Mouse (Mus musculus) forebrain, embryonic 15.5 days (tissue): Measurements from ENCODE around the gene Tecta. TPM values are rescaled to one million over a fixed set of nuclear protein-coding genes. Genes with fewer than 3 reads are reported as not detected.

ENCODE experiments used
- ATAC-seq: fragments of 200-750 bp; cut with Nextera tagmentation; replicated peaks from 2 replicates; pipeline ENCODE4 v1.8.0; 2017; ENCODE audit warnings: mild to moderate bottlenecking, moderate TSS enrichment, moderate library complexity
- H3K27ac ChIP-seq: fragments of 300-500 bp; sonication (generic); replicated peaks from 2 replicates; pipeline ENCODE4 v1.5.1; 2015; ENCODE audit warnings: mild to moderate bottlenecking, inconsistent platforms
- H3K27me3 ChIP-seq: fragments of 300-500 bp; sonication (generic); 2 replicates; pipeline ENCODE4 v1.6.1; 2015; ENCODE audit warnings: inconsistent platforms
- H3K36me3 ChIP-seq: fragments of 300-500 bp; sonication (generic); 2 replicates; pipeline ENCODE4 v1.6.1; 2015; ENCODE audit warnings: mild to moderate bottlenecking, inconsistent platforms
- H3K4me1 ChIP-seq: fragments of 300-500 bp; sonication (generic); 2 replicates; pipeline ENCODE4 v1.6.1; 2015; ENCODE audit warnings: inconsistent platforms
- H3K4me2 ChIP-seq: fragments of 300-500 bp; sonication (generic); replicated peaks from 2 replicates; pipeline ENCODE4 v1.6.1; 2015; ENCODE audit warnings: mild to moderate bottlenecking, inconsistent platforms
- H3K4me3 ChIP-seq: fragments of 300-500 bp; sonication (generic); 2 replicates; pipeline ENCODE4 v1.5.1; 2015; ENCODE audit warnings: mild to moderate bottlenecking, inconsistent platforms
- H3K9ac ChIP-seq: fragments of 300-500 bp; sonication (generic); replicated peaks from 2 replicates; pipeline ENCODE4 v1.6.1; 2015; ENCODE audit warnings: mild to moderate bottlenecking, inconsistent platforms
- H3K9me3 ChIP-seq: fragments of 300-500 bp; sonication (generic); 2 replicates; pipeline ENCODE4 v1.6.1; 2016; ENCODE audit warnings: inconsistent platforms
- WGBS: fragments of 180-500 bp; shearing (Covaris S2); methylation state at CpG from one replicate; pipeline ENCODE4 v1.1.7; 2015; ENCODE audit warnings: mixed read lengths; 5-methylcytosine and 5-hydroxymethylcytosine counted together
- polyA plus RNA-seq: library from polyadenylated mRNA; unstranded; fragments of >200 nt; fragmentation: Nextera tagmentation; extraction: Ambion mirVana; gene quantifications from 2 replicates; pipeline ENCODE4 v1.2.1, GENCODE M21; 2015

The Tecta gene
- polyA plus RNA-seq = 0.36 and 0.41 TPM in 2 replicates

- H3K27ac ChIP-seq = no peak within 1 kb of the TSS
- peaks cover 18% of the 10 kb centered on the region for H3K4me1 ChIP-seq
- H3K9me3 ChIP-seq = no peaks in the 10 kb centered on the region
- no peaks in the 10 kb centered on the region for H3K36me3 ChIP-seq
- no peak for ATAC-seq
- H3K9ac ChIP-seq = no peak within 1 kb of the TSS
- 47% methylated on average over 6 of the region's 6 CpGs for WGBS
- H3K4me3 ChIP-seq = no peak within 1 kb of the TSS
- H3K27me3 ChIP-seq = no peaks in the 10 kb centered on the region
- H3K4me2 ChIP-seq = no peak within 1 kb of the TSS
Observed at GRCm38 (mm10) chr9:42399829-42400228, at the start of gene Tecta. Tecta (minus strand) TSS chr9:42399929.

- ATAC-seq = no peak
- Histone ChIP-seq H3K36me3 (peaks cover 44% of the 10 kb centered on the region), H3K27me3 (no peaks in the 10 kb centered on the region), H3K4me3 (no peak overlapping the region), H3K27ac (no peak overlapping the region), H3K4me1 (no peaks in the 10 kb centered on the region), H3K9me3 (no peaks in the 10 kb centered on the region), H3K9ac (no peak overlapping the region), H3K4me2 (no peak overlapping the region)
- 88% methylated on average over 6 of the region's 6 CpGs for WGBS
Observed at GRCm38 (mm10) chr9:42449043-42449442, 49.3 kb upstream of the Tecta start.

- H3K9me3 ChIP-seq = no peaks in the 10 kb centered on the region
- H3K4me3 ChIP-seq = no peak overlapping the region
- no peak overlapping the region for H3K4me2 ChIP-seq
- H3K9ac ChIP-seq = no peak overlapping the region
- H3K27ac ChIP-seq = no peak overlapping the region
- ATAC-seq = no peak
- WGBS = 92% methylated on average over 8 of the region's 8 CpGs
- H3K27me3 ChIP-seq = no peaks in the 10 kb centered on the region
- peaks cover 3% of the 10 kb centered on the region for H3K4me1 ChIP-seq
- peaks cover 50% of the 10 kb centered on the region for H3K36me3 ChIP-seq
Observed at GRCm38 (mm10) chr9:42442100-42442499, 42.4 kb upstream of the Tecta start.

GRCm38 (mm10) chr9:42441234-42441633, 41.5 kb upstream of the Tecta start:
- H3K9ac ChIP-seq = no peak overlapping the region
- H3K36me3 ChIP-seq = peaks cover 59% of the 10 kb centered on the region
- no peaks in the 10 kb centered on the region for H3K9me3 ChIP-seq
- 90% methylated on average over 2 of the region's 2 CpGs for WGBS
- peaks cover 3% of the 10 kb centered on the region for H3K4me1 ChIP-seq
- H3K27ac ChIP-seq = no peak overlapping the region
- H3K4me3 ChIP-seq = no peak overlapping the region
- no peaks in the 10 kb centered on the region for H3K27me3 ChIP-seq
- no peak for ATAC-seq
- H3K4me2 ChIP-seq = no peak overlapping the region

- no peak for ATAC-seq
- Histone ChIP-seq H3K9me3 (no peaks in the 10 kb centered on the region), H3K4me3 (no peak overlapping the region), H3K9ac (no peak overlapping the region), H3K4me2 (no peak overlapping the region), H3K4me1 (peaks cover 3% of the 10 kb centered on the region), H3K36me3 (peaks cover 59% of the 10 kb centered on the region), H3K27ac (no peak overlapping the region), H3K27me3 (no peaks in the 10 kb centered on the region)
- WGBS = 7% methylated on average over 4 of the region's 4 CpGs
Observed at GRCm38 (mm10) chr9:42439446-42439845, 39.7 kb upstream of the Tecta start.

- Histone ChIP-seq H3K4me2 (no peak overlapping the region), H3K27ac (no peak overlapping the region), H3K27me3 (no peaks in the 10 kb centered on the region), H3K4me1 (no peaks in the 10 kb centered on the region), H3K9me3 (no peaks in the 10 kb centered on the region), H3K9ac (no peak overlapping the region), H3K4me3 (no peak overlapping the region), H3K36me3 (peaks cover 37% of the 10 kb centered on the region)
- WGBS = 100% methylated on average over 2 of the region's 2 CpGs
- no peak for ATAC-seq
Observed at GRCm38 (mm10) chr9:42432155-42432554, 32.4 kb upstream of the Tecta start.

GRCm38 (mm10) chr9:42431606-42432005, 31.9 kb upstream of the Tecta start:
- ATAC-seq = no peak
- no peaks in the 10 kb centered on the region for H3K9me3 ChIP-seq
- H3K4me3 ChIP-seq = no peak overlapping the region
- no peak overlapping the region for H3K9ac ChIP-seq
- peaks cover 33% of the 10 kb centered on the region for H3K36me3 ChIP-seq
- H3K4me1 ChIP-seq = no peaks in the 10 kb centered on the region
- no peaks in the 10 kb centered on the region for H3K27me3 ChIP-seq
- no peak overlapping the region for H3K27ac ChIP-seq
- H3K4me2 ChIP-seq = no peak overlapping the region
- 89% methylated on average over 2 of the region's 2 CpGs for WGBS

GRCm38 (mm10) chr9:42428060-42428924, 28.6 kb upstream of the Tecta start:
- Histone ChIP-seq H3K4me3 (no peak overlapping the region), H3K9ac (no peak overlapping the region), H3K27ac (no peak overlapping the region), H3K9me3 (no peaks in the 10 kb centered on the region), H3K36me3 (peaks cover 30% of the 10 kb centered on the region), H3K4me2 (no peak overlapping the region), H3K27me3 (no peaks in the 10 kb centered on the region), H3K4me1 (no peaks in the 10 kb centered on the region)
- no peak; the same call in 1 of the 2 replicates for ATAC-seq
- 79% methylated on average over 12 of the region's 12 CpGs for WGBS

- no peak overlapping the region for H3K4me3 ChIP-seq
- H3K36me3 ChIP-seq = peaks cover 33% of the 10 kb centered on the region
- no peak overlapping the region for H3K27ac ChIP-seq
- H3K9ac ChIP-seq = no peak overlapping the region
- no peaks in the 10 kb centered on the region for H3K27me3 ChIP-seq
- no peak overlapping the region for H3K4me2 ChIP-seq
- no peaks in the 10 kb centered on the region for H3K4me1 ChIP-seq
- no peak for ATAC-seq
- H3K9me3 ChIP-seq = no peaks in the 10 kb centered on the region
- WGBS = 49% methylated on average over 10 of the region's 10 CpGs
Observed at GRCm38 (mm10) chr9:42426661-42427358, 27.1 kb upstream of the Tecta start.

- H3K4me2 ChIP-seq = no peak overlapping the region
- ATAC-seq = no peak
- H3K36me3 ChIP-seq = peaks cover 24% of the 10 kb centered on the region; the same call in 1 of the 2 replicates
- no peaks in the 10 kb centered on the region for H3K9me3 ChIP-seq
- no peaks in the 10 kb centered on the region for H3K27me3 ChIP-seq
- no peak overlapping the region for H3K9ac ChIP-seq
- no peak overlapping the region for H3K27ac ChIP-seq
- 91% methylated on average over 2 of the region's 2 CpGs for WGBS
- H3K4me3 ChIP-seq = no peak overlapping the region
- H3K4me1 ChIP-seq = no peaks in the 10 kb centered on the region
Observed at GRCm38 (mm10) chr9:42423649-42424048, 23.9 kb upstream of the Tecta start.

GRCm38 (mm10) chr9:42419687-42420086, 20.0 kb upstream of the Tecta start:
- H3K27me3 ChIP-seq = no peaks in the 10 kb centered on the region
- peaks cover 21% of the 10 kb centered on the region; the same call in 1 of the 2 replicates for H3K36me3 ChIP-seq
- ATAC-seq = no peak
- no peaks in the 10 kb centered on the region for H3K4me1 ChIP-seq
- 76% methylated on average over 2 of the region's 2 CpGs for WGBS
- H3K4me3 ChIP-seq = no peak overlapping the region
- no peak overlapping the region for H3K4me2 ChIP-seq
- H3K27ac ChIP-seq = no peak overlapping the region
- H3K9ac ChIP-seq = no peak overlapping the region
- H3K9me3 ChIP-seq = no peaks in the 10 kb centered on the region

- H3K36me3 ChIP-seq = peaks cover 21% of the 10 kb centered on the region; the same call in 1 of the 2 replicates
- H3K9me3 ChIP-seq = no peaks in the 10 kb centered on the region
- no peak overlapping the region for H3K4me2 ChIP-seq
- 89% methylated on average over 5 of the region's 5 CpGs for WGBS
- no peaks in the 10 kb centered on the region for H3K27me3 ChIP-seq
- H3K9ac ChIP-seq = no peak overlapping the region
- ATAC-seq = no peak
- H3K4me1 ChIP-seq = 0 out of 2 replicates have a peak, but pooled peaks cover 3% of the 10 kb centered on the region
- H3K27ac ChIP-seq = no peak overlapping the region
- no peak overlapping the region for H3K4me3 ChIP-seq
Observed at GRCm38 (mm10) chr9:42418786-42419185, 19.1 kb upstream of the Tecta start.
